Mouse (Mus musculus): ENCODE data around the gene Gm21149. TPM values are rescaled to one million over a fixed set of nuclear protein-coding genes. Genes with fewer than 3 reads are reported as not detected.
"Not testable (repeated sequence)": the region's sequence is repeated elsewhere in the genome, so short reads cannot be mapped to it uniquely, and the experiment has no call there.

Gene Gm21149
- not detected in 2 replicates for total RNA-seq (2015)
- total RNA-seq (2017) = not detected in 2 replicates

- not testable (repeated sequence) for ATAC-seq (ENCODE audit: poor library complexity, severe bottlenecking)
These were observed at the start of gene Gm21149 for GRCm38 (mm10) chr5:15476423-15476822. Gm21149 (minus strand) TSS chr5:15476523.

- ATAC-seq (ENCODE audit: poor library complexity, severe bottlenecking) = not testable (repeated sequence)
These were observed 46.1 kb upstream of the Gm21149 start for GRCm38 (mm10) chr5:15522470-15522869.

- not testable (repeated sequence) for ATAC-seq (ENCODE audit: poor library complexity, severe bottlenecking)
These were observed 45.7 kb upstream of the Gm21149 start for GRCm38 (mm10) chr5:15522028-15522427.

GRCm38 (mm10) chr5:15520418-15520817, 44.1 kb upstream of the Gm21149 start:
- ATAC-seq (ENCODE audit: poor library complexity, severe bottlenecking) = not testable (repeated sequence)

GRCm38 (mm10) chr5:15517150-15517549, 40.8 kb upstream of the Gm21149 start:
- not testable (repeated sequence) for ATAC-seq (ENCODE audit: poor library complexity, severe bottlenecking)

GRCm38 (mm10) chr5:15512236-15512635, 35.9 kb upstream of the Gm21149 start:
- ATAC-seq (ENCODE audit: poor library complexity, severe bottlenecking) = not testable (repeated sequence)

GRCm38 (mm10) chr5:15509911-15510310, 33.6 kb upstream of the Gm21149 start:
- ATAC-seq (ENCODE audit: poor library complexity, severe bottlenecking) = not testable (repeated sequence)

- ATAC-seq (ENCODE audit: poor library complexity, severe bottlenecking) = not testable (repeated sequence)
These were observed 32.4 kb upstream of the Gm21149 start for GRCm38 (mm10) chr5:15508460-15509451.

GRCm38 (mm10) chr5:15507757-15508459, 31.6 kb upstream of the Gm21149 start:
- not testable (repeated sequence) for ATAC-seq (ENCODE audit: poor library complexity, severe bottlenecking)

GRCm38 (mm10) chr5:15507309-15507619, 30.9 kb upstream of the Gm21149 start:
- ATAC-seq (ENCODE audit: poor library complexity, severe bottlenecking) = no peak

- ATAC-seq (ENCODE audit: poor library complexity, severe bottlenecking) = no peak
These were observed 30.4 kb upstream of the Gm21149 start for GRCm38 (mm10) chr5:15506575-15507308.

GRCm38 (mm10) chr5:15498774-15499400, 22.6 kb upstream of the Gm21149 start:
- not testable (repeated sequence) for ATAC-seq (ENCODE audit: poor library complexity, severe bottlenecking)

GRCm38 (mm10) chr5:15498350-15498749, 22.0 kb upstream of the Gm21149 start:
- ATAC-seq (ENCODE audit: poor library complexity, severe bottlenecking) = not testable (repeated sequence)

GRCm38 (mm10) chr5:15490934-15491333, 14.6 kb upstream of the Gm21149 start:
- ATAC-seq (ENCODE audit: poor library complexity, severe bottlenecking) = not testable (repeated sequence)

- no peak for ATAC-seq (ENCODE audit: poor library complexity, severe bottlenecking)
These were observed 12.4 kb upstream of the Gm21149 start for GRCm38 (mm10) chr5:15488743-15489142.

- not testable (repeated sequence) for ATAC-seq (ENCODE audit: poor library complexity, severe bottlenecking)
These were observed 8.3 kb upstream of the Gm21149 start for GRCm38 (mm10) chr5:15484616-15485015.

GRCm38 (mm10) chr5:15483576-15483975, 7.3 kb upstream of the Gm21149 start:
- not testable (repeated sequence) for ATAC-seq (ENCODE audit: poor library complexity, severe bottlenecking)

- ATAC-seq (ENCODE audit: poor library complexity, severe bottlenecking) = not testable (repeated sequence)
These were observed 6.5 kb upstream of the Gm21149 start for GRCm38 (mm10) chr5:15482815-15483214.

- not testable (repeated sequence) for ATAC-seq (ENCODE audit: poor library complexity, severe bottlenecking)
These were observed 6.2 kb downstream of the Gm21149 start for GRCm38 (mm10) chr5:15470141-15470540.

GRCm38 (mm10) chr5:15467768-15468167, 8.6 kb downstream of the Gm21149 start:
- not testable (repeated sequence) for ATAC-seq (ENCODE audit: poor library complexity, severe bottlenecking)

Measured in megakaryocyte, adult 5-6 weeks (primary cell).